18 mouse cellular contexts compared by ENCODE assay signal in the genomic region with DNA sequence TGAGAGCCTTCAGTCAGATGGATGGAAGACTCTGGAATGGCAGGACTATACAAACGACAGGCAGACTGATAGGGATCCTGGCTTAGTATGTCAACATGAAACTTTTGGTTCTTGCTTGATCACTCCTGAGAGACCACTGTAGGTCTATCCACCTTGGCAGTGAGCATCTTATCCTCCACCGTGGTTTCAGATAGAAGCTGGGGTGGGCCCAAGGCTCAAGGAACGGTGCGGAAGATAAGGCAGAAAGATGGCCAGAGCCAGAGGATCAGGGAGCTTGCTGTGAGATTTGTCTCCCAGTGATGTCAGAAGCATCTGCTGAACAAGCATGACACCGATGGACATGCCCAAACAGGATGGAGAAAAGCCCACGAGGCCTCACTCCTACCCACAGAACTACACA.
DNase-seq lines count a peak whose midpoint lies in the region; ATAC-seq lines count a peak whose summit lies in the region.
"Had no signal": no experiment of that assay in that cellular context is flagged by ENCODE, and none has a peak within 500 bp of the region (broad histone marks: within the 10 kb centered on the region; RNA-seq: fewer than 3 reads in every experiment).

No protein-coding gene starts in this region.

- no peaks in the 10 kb centered on the region for H3K9me3 ChIP-seq in hindbrain, embryonic 13.5 days
- no peaks in the 10 kb centered on the region for H3K9me3 ChIP-seq in hindbrain, embryonic 11.5 days (ENCODE audit: control insufficient read depth, low read length)
- H3K9me3 ChIP-seq in liver, embryonic 16.5 days (replicated peaks; ENCODE audit: control insufficient read depth, low read length): no peaks in the 10 kb centered on the region
- no peaks in the 10 kb centered on the region for H3K9me3 ChIP-seq in forebrain, embryonic 16.5 days (ENCODE audit: control insufficient read depth, low read length)
- H3K9me3 ChIP-seq: forebrain, embryonic 15.5 days; hindbrain, embryonic 15.5 days; intestine, embryonic 15.5 days; limb, embryonic 10.5 days; neural tube, embryonic 13.5 days had no signal

- H3K4me1 ChIP-seq in hindbrain, embryonic 13.5 days (replicated peaks): peaks cover 56% of the 10 kb centered on the region
- peaks cover 2% of the 10 kb centered on the region for H3K4me1 ChIP-seq in hindbrain, embryonic 11.5 days (replicated peaks; ENCODE audit: control insufficient read depth, insufficient read depth, low read length)
- peaks cover 39% of the 10 kb centered on the region for H3K4me1 ChIP-seq in liver, embryonic 16.5 days (ENCODE audit: control insufficient read depth, low read depth, low read length)
- peaks cover 8% of the 10 kb centered on the region for H3K4me1 ChIP-seq in forebrain, embryonic 16.5 days (replicated peaks; ENCODE audit: control insufficient read depth, insufficient read depth, low read length)

- no peak overlapping the region for H3K4me2 ChIP-seq in hindbrain, embryonic 13.5 days
- H3K4me2 ChIP-seq in hindbrain, embryonic 11.5 days (replicated peaks; ENCODE audit: low read depth, low read length): no peak overlapping the region
- H3K4me2 ChIP-seq in liver, embryonic 16.5 days (ENCODE audit: low read depth, low read length): no peak overlapping the region
- no peak overlapping the region for H3K4me2 ChIP-seq in forebrain, embryonic 16.5 days (ENCODE audit: low read length)
- H3K4me2 ChIP-seq: forebrain, embryonic 15.5 days; hindbrain, embryonic 15.5 days; intestine, embryonic 15.5 days; neural tube, embryonic 13.5 days had no signal

- ATAC-seq in hindbrain, embryonic 13.5 days (ENCODE audit: low FRiP score): no peak
- ATAC-seq in hindbrain, embryonic 11.5 days (ENCODE audit: low FRiP score): no peak
- ATAC-seq in erythroid progenitor cell, adult 5-6 weeks (replicated peaks; ENCODE audit: low FRiP score, poor library complexity, severe bottlenecking): peak; percentile 40
- ATAC-seq in liver, embryonic 16.5 days (ENCODE audit: low read depth): peak; percentile 57
- ATAC-seq in forebrain, embryonic 16.5 days: no peak
- ATAC-seq: forebrain, embryonic 15.5 days had no signal

- H3K27me3 ChIP-seq in hindbrain, embryonic 13.5 days: no peaks in the 10 kb centered on the region
- H3K27me3 ChIP-seq in hindbrain, embryonic 11.5 days (ENCODE audit: control insufficient read depth, insufficient read depth, low read length): no peaks in the 10 kb centered on the region
- no peaks in the 10 kb centered on the region for H3K27me3 ChIP-seq in liver, embryonic 16.5 days (ENCODE audit: control insufficient read depth, insufficient read depth, low read depth, low read length)
- H3K27me3 ChIP-seq in forebrain, embryonic 16.5 days (replicated peaks; ENCODE audit: control insufficient read depth, insufficient read depth, low read length): no peaks in the 10 kb centered on the region
- H3K27me3 ChIP-seq: forebrain, embryonic 15.5 days; hindbrain, embryonic 15.5 days; intestine, embryonic 15.5 days; neural tube, embryonic 13.5 days had no signal

- H3K4me3 ChIP-seq in hindbrain, embryonic 13.5 days: no peak overlapping the region
- no peak overlapping the region for H3K4me3 ChIP-seq in hindbrain, embryonic 11.5 days (ENCODE audit: low read depth, low read length)
- H3K4me3 ChIP-seq in liver, embryonic 16.5 days (ENCODE audit: low read depth, low read length): no peak overlapping the region
- no peak overlapping the region for H3K4me3 ChIP-seq in forebrain, embryonic 16.5 days (replicated peaks; ENCODE audit: low read length)
- H3K4me3 ChIP-seq: forebrain, embryonic 15.5 days; hindbrain, embryonic 15.5 days; intestine, embryonic 15.5 days; limb, embryonic 10.5 days; neural tube, embryonic 13.5 days had no signal

- H3K9ac ChIP-seq in hindbrain, embryonic 13.5 days: no peak overlapping the region
- no peak overlapping the region for H3K9ac ChIP-seq in hindbrain, embryonic 11.5 days (ENCODE audit: low read depth, low read length)
- H3K9ac ChIP-seq in liver, embryonic 16.5 days (ENCODE audit: low read depth, low read length): no peak overlapping the region
- no peak overlapping the region for H3K9ac ChIP-seq in forebrain, embryonic 16.5 days (replicated peaks; ENCODE audit: low read depth, low read length)
- H3K9ac ChIP-seq: forebrain, embryonic 15.5 days; hindbrain, embryonic 15.5 days; intestine, embryonic 15.5 days had no signal

- H3K27ac ChIP-seq in hindbrain, embryonic 13.5 days: peak overlapping the region; percentile 59; the same call in 1 of the 2 replicates
- H3K27ac ChIP-seq in hindbrain, embryonic 11.5 days (ENCODE audit: low read depth, low read length): no peak overlapping the region
- no peak overlapping the region for H3K27ac ChIP-seq in liver, embryonic 16.5 days (ENCODE audit: low read length)
- H3K27ac ChIP-seq in forebrain, embryonic 16.5 days (ENCODE audit: low read length): no peak overlapping the region
- H3K27ac ChIP-seq: forebrain, embryonic 15.5 days; hindbrain, embryonic 15.5 days; limb, embryonic 10.5 days had no signal

- WGBS in hindbrain, embryonic 13.5 days: 91% methylated on average over 6 of the region's 6 CpGs
- 91% methylated on average over 6 of the region's 6 CpGs for WGBS in hindbrain, embryonic 11.5 days
- WGBS in liver, embryonic 16.5 days (ENCODE audit: insufficient replicate concordance): 27% methylated on average over 6 of the region's 6 CpGs
- WGBS in forebrain, embryonic 16.5 days: 95% methylated on average over 6 of the region's 6 CpGs

- no peaks in the 10 kb centered on the region for H3K36me3 ChIP-seq in hindbrain, embryonic 13.5 days
- no peaks in the 10 kb centered on the region for H3K36me3 ChIP-seq in hindbrain, embryonic 11.5 days (ENCODE audit: control insufficient read depth, insufficient read depth, low read length)
- H3K36me3 ChIP-seq in liver, embryonic 16.5 days (ENCODE audit: control insufficient read depth, insufficient read depth): no peaks in the 10 kb centered on the region
- H3K36me3 ChIP-seq in forebrain, embryonic 16.5 days (ENCODE audit: control insufficient read depth, insufficient read depth): no peaks in the 10 kb centered on the region
- H3K36me3 ChIP-seq: forebrain, embryonic 15.5 days; hindbrain, embryonic 15.5 days; intestine, embryonic 15.5 days; limb, embryonic 10.5 days; neural tube, embryonic 13.5 days had no signal

- DNase-seq in hindbrain, embryonic 11.5 days (ENCODE audit: low spot score): no peak
- DNase-seq in c-Kit-positive CD71-positive TER-119-positive erythroid progenitor cells, embryonic 14.5 days (ENCODE audit: low spot score): peak; percentile 13
- no peak for DNase-seq in B cell, adult 2 months
- DNase-seq: adrenal gland, postnatal 14 days; cerebellum, adult 8-10 months; gastrocnemius, postnatal 25 days; kidney, adult 9 months; kidney, postnatal 14 days; midbrain, embryonic 14.5 days had no signal

Comparison
In these comparisons a context has a peak if more than half of its experiments do, and no peak if none do; other contexts are left out.
1. ATAC-seq: peak in erythroid progenitor cell, adult 5-6 weeks (single experiment) and liver, embryonic 16.5 days (single experiment); none in hindbrain, embryonic 13.5 days (single experiment), hindbrain, embryonic 11.5 days (single experiment) and forebrain, embryonic 16.5 days (single experiment).